ENCODE assay signal across 35 mouse cellular contexts in genomic region chr3:146122807-146123463, GRCm38 (mm10). TPM values are rescaled to one million over a fixed set of nuclear protein-coding genes. Genes with fewer than 3 reads are reported as not detected.
DNase-seq lines count a peak whose midpoint lies in the region; ATAC-seq lines count a peak whose summit lies in the region.
"Had no signal": no experiment of that assay in that cellular context is flagged by ENCODE, and none has a peak within 500 bp of the region (broad histone marks: within the 10 kb centered on the region; RNA-seq: fewer than 3 reads in every experiment).

No protein-coding gene starts in this region.

- WGBS in limb, embryonic 10.5 days: 74% methylated on average over 8 of the region's 8 CpGs
- WGBS in forebrain, embryonic 12.5 days: 87% methylated on average over 8 of the region's 8 CpGs

- H3K27me3 ChIP-seq in limb, embryonic 10.5 days (ENCODE audit: low read depth, poor library complexity, severe bottlenecking): peaks cover 18% of the 10 kb centered on the region
- H3K27me3 ChIP-seq in forebrain, embryonic 12.5 days: peaks cover 16% of the 10 kb centered on the region

- intact Hi-C loops in left cerebral cortex, postnatal 4 days (cut with DNase I): no loop called here

- H3K36me3 ChIP-seq in limb, embryonic 10.5 days: no peaks in the 10 kb centered on the region
- no peaks in the 10 kb centered on the region for H3K36me3 ChIP-seq in forebrain, embryonic 12.5 days (replicated peaks)
- H3K36me3 ChIP-seq: embryonic facial prominence, embryonic 15.5 days; heart, embryonic 12.5 days; liver, embryonic 12.5 days; midbrain, embryonic 12.5 days; neural tube, embryonic 13.5 days had no signal

- H3K9ac ChIP-seq in forebrain, embryonic 12.5 days: no peak overlapping the region
- H3K9ac ChIP-seq: embryonic facial prominence, embryonic 15.5 days; forebrain, embryonic 13.5 days; heart, embryonic 12.5 days; hindbrain, embryonic 14.5 days; liver, embryonic 12.5 days; liver, postnatal 0 days; midbrain, embryonic 12.5 days; neural tube, embryonic 13.5 days had no signal

- peak; percentile 61 for ATAC-seq in activated CD4-positive, CD25-positive, alpha-beta regulatory T cell, adult 4 months
- no peak for ATAC-seq in forebrain, embryonic 12.5 days (ENCODE audit: low FRiP score)
- ATAC-seq: liver, embryonic 12.5 days; liver, postnatal 0 days had no signal

- peak; percentile 82 for DNase-seq in A20 (ENCODE audit: low read depth, low spot score)
- DNase-seq in B cell, adult 2 months: peak; percentile 10 to 16
- no peak for DNase-seq in limb, embryonic 10.5 days (ENCODE audit: low spot score)
- no peak for DNase-seq in cerebellum, postnatal 25 days
- DNase-seq in kidney, adult 18-20 months: no peak
- DNase-seq in left cerebral cortex, postnatal 4 days: no peak
- DNase-seq: adrenal gland, postnatal 10 days; cerebellum, adult 11-12 months; cerebellum, adult 9-11 months; gastrocnemius, postnatal 25 days; heart, adult 2 months; kidney, adult 2 months; kidney, postnatal 36 days; liver, postnatal 0 days; lung, postnatal 4 days had no signal

- H3K4me1 ChIP-seq in limb, embryonic 10.5 days: peaks cover 27% of the 10 kb centered on the region
- peaks cover 13% of the 10 kb centered on the region for H3K4me1 ChIP-seq in forebrain, embryonic 12.5 days

- H3K9me3 ChIP-seq in limb, embryonic 10.5 days (replicated peaks): no peaks in the 10 kb centered on the region
- no peaks in the 10 kb centered on the region for H3K9me3 ChIP-seq in forebrain, embryonic 12.5 days
- H3K9me3 ChIP-seq: embryonic facial prominence, embryonic 15.5 days; forebrain, embryonic 13.5 days; heart, embryonic 12.5 days; liver, embryonic 12.5 days; megakaryocyte, embryonic 14.5 days; midbrain, embryonic 12.5 days; neural tube, embryonic 13.5 days had no signal

- H3K4me2 ChIP-seq in forebrain, embryonic 12.5 days: no peak overlapping the region
- H3K4me2 ChIP-seq: embryonic facial prominence, embryonic 15.5 days; forebrain, embryonic 13.5 days; heart, embryonic 12.5 days; hindbrain, embryonic 14.5 days; liver, embryonic 12.5 days; midbrain, embryonic 12.5 days; neural tube, embryonic 13.5 days had no signal

- H3K27ac ChIP-seq in limb, embryonic 10.5 days: 0 out of 2 replicates have a peak overlapping the region, but pooled peaks have one; percentile 86
- no peak overlapping the region for H3K27ac ChIP-seq in forebrain, embryonic 12.5 days
- H3K27ac ChIP-seq: embryonic facial prominence, embryonic 15.5 days; forebrain, embryonic 13.5 days; heart, adult 2 months; hindbrain, embryonic 14.5 days; layer of hippocampus, adult 2 months; liver, embryonic 12.5 days; midbrain, embryonic 12.5 days; neural tube, embryonic 13.5 days had no signal

- no peak overlapping the region for H3K4me3 ChIP-seq in limb, embryonic 10.5 days
- H3K4me3 ChIP-seq in forebrain, embryonic 12.5 days (replicated peaks): no peak overlapping the region
- H3K4me3 ChIP-seq: embryonic facial prominence, embryonic 15.5 days; forebrain, embryonic 13.5 days; heart, adult 2 months; heart, embryonic 12.5 days; layer of hippocampus, adult 2 months; liver, embryonic 12.5 days; megakaryocyte, embryonic 14.5 days; midbrain, embryonic 12.5 days; myocyte; neural tube, embryonic 13.5 days had no signal

RNA-seq across cellular contexts. Expression of gene Mcoln3, which starts 5.7 kb away (rescaled TPM):
- 1 to 10 TPM; 3.4 to 5.1 TPM for polyA plus RNA-seq in activated CD4-positive, CD25-positive, alpha-beta regulatory T cell, adult 4 months (2017; shearing (Covaris generic))
- polyA plus RNA-seq in limb, embryonic 10.5 days (2016; fragmentation: Nextera tagmentation; extraction: Ambion mirVana): 5.9 and 6.8 TPM in 2 replicates
- polyA plus RNA-seq in forebrain, embryonic 12.5 days (2016; fragmentation: Nextera tagmentation; extraction: Ambion mirVana): 1.9 and 3.8 TPM in 2 replicates
- under 1 TPM; 0.16 to 0.18 TPM for total RNA-seq in left cerebral cortex, postnatal 4 days (2021)
- total RNA-seq: gastrocnemius, adult 18-20 months; gastrocnemius, postnatal 25 days; heart, adult 2 months; layer of hippocampus, adult 2 months; layer of hippocampus, postnatal 25 days had no signal
- polyA plus RNA-seq: frontal cortex, adult 2 months; heart, adult 2 months; liver, postnatal 0 days; myocyte had no signal

RNA-seq across cellular contexts. Expression of gene Wdr63, which starts 15.0 kb away (rescaled TPM):
- polyA plus RNA-seq in activated CD4-positive, CD25-positive, alpha-beta regulatory T cell, adult 4 months (2017; shearing (Covaris generic)): not detected
- polyA plus RNA-seq in limb, embryonic 10.5 days (2016; fragmentation: Nextera tagmentation; extraction: Ambion mirVana): not detected in 2 replicates
- 0.23 and 0.49 TPM in 2 replicates for polyA plus RNA-seq in forebrain, embryonic 12.5 days (2016; fragmentation: Nextera tagmentation; extraction: Ambion mirVana)
- total RNA-seq in left cerebral cortex, postnatal 4 days (2021): 1 to 10 TPM in 1 of 2 experiments, under 1 TPM in 1; 0.83 to 1.2 TPM
- total RNA-seq: common myeloid progenitor, adult 5-6 weeks; gastrocnemius, adult 18-20 months; gastrocnemius, postnatal 25 days; heart, adult 2 months; hematopoietic stem cell, adult 5-6 weeks had no signal
- polyA plus RNA-seq: frontal cortex, adult 2 months; heart, embryonic 12.5 days; heart, postnatal 0 days; intestine, embryonic 14.5 days; kidney, adult 2 months; limb, embryonic 11.5 days had no signal

RNA-seq across cellular contexts. Expression of gene Mcoln2, which starts 26.7 kb away (rescaled TPM):
- polyA plus RNA-seq in activated CD4-positive, CD25-positive, alpha-beta regulatory T cell, adult 4 months (2017; shearing (Covaris generic)): 10 to 100 TPM in 1 of 2 experiments, 1 to 10 TPM in 1; 5.6 to 11.7 TPM
- 0.45 and 0.46 TPM in 2 replicates for polyA plus RNA-seq in limb, embryonic 10.5 days (2016; fragmentation: Nextera tagmentation; extraction: Ambion mirVana)
- polyA plus RNA-seq in forebrain, embryonic 12.5 days (2016; fragmentation: Nextera tagmentation; extraction: Ambion mirVana): 0.20 and 0.23 TPM in 2 replicates
- total RNA-seq in left cerebral cortex, postnatal 4 days (2021): not detected
- total RNA-seq: gastrocnemius, adult 18-20 months; layer of hippocampus, adult 2 months; layer of hippocampus, postnatal 25 days had no signal
- polyA plus RNA-seq: frontal cortex, adult 2 months; myocyte had no signal

Comparison
In these comparisons a context has a peak if more than half of its experiments do, and no peak if none do; other contexts are left out.
1. DNase-seq: peak in A20 (single experiment) and B cell, adult 2 months (2 of 2); none in limb, embryonic 10.5 days (single experiment), cerebellum, postnatal 25 days (0 of 2), kidney, adult 18-20 months (single experiment) and left cerebral cortex, postnatal 4 days (single experiment).